Mouse (Mus musculus): Measurements from ENCODE around the gene Il1f9.
A peak's percentile ranks its signal among the peaks of the same experiment; 100 is the strongest.
"Not testable (repeated sequence)": the region's sequence is repeated elsewhere in the genome, so short reads cannot be mapped to it uniquely, and the experiment has no call there.

Gene Il1f9

DNA sequence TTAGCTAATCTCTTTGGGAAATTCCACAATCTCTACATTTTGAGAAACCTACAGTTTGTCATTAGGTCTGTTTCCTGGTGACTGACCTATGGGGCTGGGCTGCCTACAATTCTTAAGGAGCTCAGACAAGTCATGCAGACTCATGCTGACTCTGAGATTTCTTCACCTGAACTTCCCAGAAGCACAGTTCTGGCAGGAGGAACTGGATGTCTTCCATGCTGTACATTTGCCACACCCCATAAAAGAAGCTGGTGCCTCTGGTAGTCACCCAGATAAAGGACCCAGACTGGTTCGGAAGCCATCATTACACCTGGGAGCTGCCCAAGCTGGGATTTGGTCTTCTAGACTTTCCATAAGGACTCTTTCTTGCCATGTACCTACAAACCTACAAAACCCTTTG lies at the start of gene Il1f9:
TSS of gene Il1f9 (plus strand) at position 301 of the 400 bp plus-strand sequence.
- DNase-seq (ENCODE audit: low spot score): no peak

DNA sequence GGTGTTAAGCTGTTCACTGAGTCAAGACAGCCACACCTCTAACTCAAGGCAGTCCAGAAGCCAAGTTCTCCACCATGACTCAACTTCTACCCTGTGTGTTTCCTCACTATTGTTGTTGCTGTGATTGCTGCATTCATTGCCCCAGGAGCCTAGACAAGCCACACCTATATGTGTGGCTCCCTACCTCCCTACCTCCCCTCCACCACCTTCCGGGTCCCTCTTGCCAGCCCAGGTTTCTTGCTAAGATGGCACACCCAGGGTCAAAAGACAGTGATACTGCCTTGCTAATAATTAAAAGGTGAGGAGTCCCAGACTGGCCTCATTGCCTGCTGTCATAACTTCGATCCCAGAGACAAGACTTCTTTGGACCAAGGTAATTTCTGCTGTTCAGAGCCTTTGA lies 33.4 kb upstream of the Il1f9 start, which contains the start of gene Il1f8:
TSS of gene Il1f8 (plus strand) at position 301 of the 400 bp plus-strand sequence.
- no peak for DNase-seq (ENCODE audit: low spot score)

DNA sequence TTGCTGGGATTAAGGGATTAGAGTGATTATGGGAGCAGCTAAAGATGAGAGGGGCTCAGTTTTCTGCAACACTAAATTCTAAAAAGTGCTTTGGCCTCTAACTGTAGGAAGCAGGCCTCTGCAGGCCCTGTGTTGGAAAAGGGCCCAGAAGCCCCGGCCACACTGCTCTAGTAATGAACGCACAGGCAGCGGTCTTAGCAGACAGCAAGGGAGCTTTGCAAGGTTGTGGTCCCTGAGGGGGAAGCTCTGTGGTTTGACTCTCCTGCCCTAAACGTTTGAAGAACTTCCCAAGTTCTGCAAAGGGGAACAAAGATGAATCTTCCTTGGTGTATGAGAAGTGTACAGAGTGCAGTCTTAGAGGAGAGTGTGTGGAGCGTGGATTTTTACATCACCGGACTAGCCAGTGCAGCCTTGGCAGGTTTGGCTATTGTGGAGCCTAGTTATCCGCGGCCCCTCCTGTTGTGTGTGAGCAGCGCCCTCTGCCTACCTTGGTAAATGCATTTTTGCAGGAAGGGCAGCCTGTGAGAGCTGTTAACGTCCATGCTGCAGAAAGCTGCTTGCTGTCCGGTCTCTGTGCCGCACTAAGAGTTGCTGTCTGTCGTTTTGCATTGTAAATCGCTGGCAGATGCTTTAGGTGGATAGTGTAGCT lies 4.5 kb upstream of the Il1f9 start:
- DNase-seq (ENCODE audit: low spot score): peak; percentile 3

DNA sequence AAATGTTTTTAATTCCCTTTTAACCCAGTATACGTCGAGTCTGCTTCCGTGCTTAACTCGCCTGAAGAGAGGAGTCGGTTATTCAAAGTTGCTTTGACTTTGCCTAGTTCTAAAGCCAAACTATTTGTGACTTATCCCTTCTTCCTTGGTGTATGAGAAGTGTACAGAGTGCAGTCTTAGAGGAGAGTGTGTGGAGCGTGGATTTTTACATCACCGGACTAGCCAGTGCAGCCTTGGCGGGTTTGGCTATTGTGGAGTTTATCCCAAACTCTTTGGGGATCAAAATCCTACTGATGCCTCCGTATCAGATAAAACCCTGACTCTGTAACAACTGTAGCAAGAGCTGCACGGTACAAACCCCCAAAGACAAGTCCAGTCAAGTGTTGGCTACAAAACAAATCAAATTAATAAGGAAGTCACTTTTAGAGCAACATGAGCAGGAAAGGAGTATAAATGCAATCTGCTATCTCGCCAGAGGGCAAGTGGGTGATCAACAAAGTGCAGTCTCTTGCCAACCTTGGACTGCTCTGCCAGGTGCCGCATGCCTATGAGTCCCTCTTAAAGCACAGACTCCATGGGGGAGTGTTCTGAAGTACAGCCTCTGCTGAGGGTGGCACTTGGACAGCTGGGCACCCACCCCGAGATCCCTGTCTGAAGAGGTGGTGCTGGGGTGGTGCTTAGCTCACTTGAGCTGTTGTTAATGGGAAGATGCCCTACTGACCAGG lies 3.7 kb upstream of the Il1f9 start:
- DNase-seq (ENCODE audit: low spot score): not testable (repeated sequence)

DNA sequence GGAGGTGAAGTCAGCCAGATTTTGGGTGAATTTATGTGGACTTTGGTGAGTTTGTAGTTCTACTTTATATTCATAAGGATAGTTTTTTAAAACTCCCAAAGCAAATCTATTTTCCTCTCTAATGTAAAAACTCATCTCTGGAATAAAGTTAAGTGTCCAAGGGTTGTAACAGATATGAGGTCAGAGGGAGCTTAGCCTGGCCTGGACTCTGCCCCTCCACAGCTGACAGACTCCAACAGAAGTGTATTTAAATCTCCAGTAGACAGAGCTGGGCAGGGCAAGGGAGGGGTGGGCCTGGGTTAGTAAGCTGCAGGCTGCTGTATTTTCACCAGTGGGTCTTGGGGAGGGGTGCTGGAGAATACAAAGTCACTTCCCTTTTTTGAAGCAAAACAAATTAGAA lies 2.2 kb upstream of the Il1f9 start:
- not testable (repeated sequence) for DNase-seq (ENCODE audit: low spot score)

DNA sequence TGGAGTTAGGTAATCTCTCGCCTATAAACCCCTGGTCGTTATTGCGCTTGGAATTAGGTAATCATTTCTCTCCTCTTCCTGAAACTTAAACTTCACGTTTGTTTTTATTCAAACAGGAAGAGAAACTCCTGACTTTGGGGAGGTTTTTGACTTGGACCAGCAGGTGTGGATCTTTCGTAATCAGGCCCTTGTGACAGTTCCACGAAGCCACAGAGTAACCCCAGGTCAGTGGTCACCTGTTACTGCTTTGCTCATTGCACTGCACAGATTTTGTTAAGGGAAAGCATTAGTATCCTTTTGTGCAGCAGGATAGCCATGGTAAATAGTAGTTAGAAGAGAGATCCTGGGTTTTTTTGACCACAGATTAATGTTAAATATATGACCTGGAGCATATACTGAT lies 1.3 kb downstream of the Il1f9 start:
- DNase-seq (ENCODE audit: low spot score): no peak

DNA sequence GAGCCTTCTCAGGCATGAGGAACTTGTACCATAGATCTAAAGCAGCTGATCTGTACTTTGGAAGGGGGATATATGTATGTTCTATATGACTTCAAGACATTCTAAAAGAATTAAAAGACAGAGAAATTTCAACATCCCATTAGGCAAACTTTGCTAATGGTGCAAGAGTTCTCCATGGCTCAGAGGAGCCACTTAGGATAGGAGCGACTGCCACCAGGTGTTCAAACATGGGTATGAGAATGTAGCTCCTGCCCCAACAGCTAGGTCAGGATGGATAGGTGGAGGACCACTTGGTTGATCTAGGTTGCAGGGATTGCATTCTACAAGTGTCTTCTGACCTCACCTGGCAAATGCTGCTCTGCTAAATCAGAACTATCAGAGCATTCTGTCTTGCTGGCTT lies 1.9 kb downstream of the Il1f9 start:
- no peak for DNase-seq (ENCODE audit: low spot score)

DNA sequence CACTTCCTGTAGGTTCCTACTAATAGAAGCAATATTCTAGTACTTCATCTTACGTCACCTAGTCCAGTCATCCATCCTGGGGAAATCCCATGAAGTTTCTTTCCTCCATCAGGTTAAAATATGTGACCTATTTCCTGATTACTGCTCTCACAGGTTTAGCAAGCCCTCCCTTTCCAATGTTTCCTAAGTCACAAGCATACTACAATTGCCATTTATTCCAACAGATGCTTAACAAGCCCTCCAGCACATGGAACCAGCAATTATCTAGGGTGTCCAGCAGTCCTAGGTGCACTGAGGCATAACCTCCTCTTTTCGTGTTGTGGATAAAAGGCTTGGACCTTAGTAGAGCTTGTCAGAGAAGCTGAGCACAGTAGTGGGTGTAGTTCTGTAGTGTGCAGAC lies 28.8 kb downstream of the Il1f9 start, which contains the start of gene Il1f6:
TSS of gene Il1f6 (plus strand) at position 301 of the 400 bp plus-strand sequence.
- no peak for DNase-seq (ENCODE audit: low spot score)

DNA sequence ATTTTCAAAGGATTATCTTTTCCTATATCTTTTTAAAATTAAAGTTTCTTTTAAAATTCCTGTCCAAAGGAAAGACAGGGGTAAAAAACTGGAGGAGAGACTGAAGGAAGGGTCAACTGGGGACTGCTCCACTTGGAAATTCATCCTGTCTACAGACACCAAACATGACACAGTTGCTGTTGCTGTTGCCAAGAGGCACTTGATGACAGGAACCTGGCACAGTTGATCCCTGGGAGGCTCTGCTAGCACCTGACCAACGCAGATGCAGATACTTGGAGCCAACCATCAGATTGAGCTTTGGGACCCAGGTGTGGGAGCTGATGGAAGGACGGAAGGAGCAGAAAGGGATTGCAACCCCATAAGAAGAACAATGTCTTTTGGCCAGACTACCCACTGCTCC lies 40.9 kb downstream of the Il1f9 start:
- no peak for DNase-seq (ENCODE audit: low spot score)

Data from ovary, postnatal 10 days (tissue).